Mouse (Mus musculus): ENCODE data around the gene Kcnh1.

DNA sequence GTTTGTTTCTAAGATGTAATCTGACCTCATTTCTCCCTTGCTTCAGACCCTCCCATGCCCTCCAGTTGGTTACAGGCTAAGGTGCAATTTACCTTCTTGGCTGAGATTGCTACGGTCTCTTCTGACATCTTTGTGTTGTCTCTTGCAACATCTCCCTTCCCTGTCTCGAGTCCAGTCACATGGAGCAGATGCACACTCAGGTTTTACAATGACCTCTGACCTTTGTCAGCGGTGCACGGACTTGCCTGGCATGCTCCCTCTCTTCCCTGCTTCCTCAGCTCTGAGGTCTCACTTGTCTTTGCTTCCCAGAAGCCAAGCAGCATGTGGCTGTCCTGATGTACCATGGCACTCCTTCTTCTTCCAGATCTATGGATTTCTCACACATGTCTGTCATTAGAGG lies 33.6 kb downstream of the Kcnh1 start:
- TF ChIP-seq CTCF (IDR thresholded peaks at IDR 0.05; ENCODE audit: low read depth): no peak
- no peak for TF ChIP-seq EP300 (IDR thresholded peaks at IDR 0.05; ENCODE audit: low read depth)

Measured in liver, postnatal 0 days (tissue).